Mouse (Mus musculus) lung, embryonic 15.5 days (tissue): ENCODE data around the gene Qdpr. TPM values are rescaled to one million over a fixed set of nuclear protein-coding genes. Genes with fewer than 3 reads are reported as not detected.
A peak's percentile ranks its signal among the peaks of the same experiment; 100 is the strongest.

Source experiments
- ATAC-seq: fragments of 200-750 bp; cut with Nextera tagmentation; 2 replicates; pipeline ENCODE4 v1.8.0; 2017; ENCODE audit warnings: moderate number of reproducible peaks, borderline replicate concordance; ENCODE audit not compliant: low FRiP score, low TSS enrichment; ENCODE audit errors: extremely low read depth
- H3K27ac ChIP-seq: fragments of 300-500 bp; sonication (generic); 2 replicates; pipeline ENCODE4 v1.5.1; 2015; ENCODE audit warnings: moderate library complexity, mild to moderate bottlenecking, inconsistent platforms
- H3K27me3 ChIP-seq: fragments of 300-500 bp; sonication (generic); 2 replicates; pipeline ENCODE4 v1.6.1; 2015; ENCODE audit warnings: inconsistent platforms
- H3K36me3 ChIP-seq: fragments of 300-500 bp; sonication (generic); 2 replicates; pipeline ENCODE4 v1.6.1; 2015; ENCODE audit warnings: inconsistent platforms
- H3K4me1 ChIP-seq: fragments of 300-500 bp; sonication (generic); 2 replicates; pipeline ENCODE4 v1.6.1; 2015; ENCODE audit warnings: inconsistent platforms
- H3K4me2 ChIP-seq: fragments of 300-500 bp; sonication (generic); 2 replicates; pipeline ENCODE4 v1.6.1; 2015; ENCODE audit warnings: inconsistent platforms, mild to moderate bottlenecking, moderate library complexity
- H3K4me3 ChIP-seq: fragments of 300-500 bp; sonication (generic); 2 replicates; pipeline ENCODE4 v1.5.1; 2015; ENCODE audit warnings: mild to moderate bottlenecking, inconsistent platforms
- H3K9ac ChIP-seq: fragments of 300-500 bp; sonication (generic); 2 replicates; pipeline ENCODE4 v1.6.1; 2015; ENCODE audit warnings: inconsistent platforms
- H3K9me3 ChIP-seq: fragments of 300-500 bp; sonication (generic); 2 replicates; pipeline ENCODE4 v1.6.1; 2016; ENCODE audit warnings: inconsistent platforms
- WGBS: fragments of 180-500 bp; shearing (Covaris S2); methylation state at CpG from one replicate; pipeline ENCODE4 v1.1.7; 2015; 5-methylcytosine and 5-hydroxymethylcytosine counted together
- polyA plus RNA-seq: library from polyadenylated mRNA; unstranded; fragments of >200 nt; fragmentation: Nextera tagmentation; extraction: Ambion mirVana; gene quantifications from 2 replicates; pipeline ENCODE4 v1.2.1, GENCODE M21; 2015

Qdpr gene
- polyA plus RNA-seq, 1 experiment from 2014 or later: 136 TPM

- H3K27ac ChIP-seq: no peak overlapping the region
- no peaks in the 10 kb centered on the region for H3K36me3 ChIP-seq
- no peak overlapping the region for H3K4me3 ChIP-seq
- no peak overlapping the region for H3K9ac ChIP-seq
- H3K27me3 ChIP-seq: no peaks in the 10 kb centered on the region
- H3K4me2 ChIP-seq: no peak overlapping the region
- 57% methylated on average over 3 of the region's 3 CpGs for WGBS
- H3K4me1 ChIP-seq: no peaks in the 10 kb centered on the region
- ATAC-seq: no peak
- H3K9me3 ChIP-seq: no peaks in the 10 kb centered on the region
Observed at GRCm38 (mm10) chr5:45482607-45483006, 32.6 kb upstream of the Qdpr start.

- Histone ChIP-seq H3K9ac (no peak overlapping the region), H3K4me2 (no peak overlapping the region), H3K4me3 (no peak overlapping the region), H3K4me1 (peaks cover 7% of the 10 kb centered on the region; the same call in 1 of the 2 replicates), H3K27ac (no peak overlapping the region), H3K27me3 (no peaks in the 10 kb centered on the region), H3K36me3 (no peaks in the 10 kb centered on the region), H3K9me3 (no peaks in the 10 kb centered on the region)
- 76% methylated on average over 2 of the region's 2 CpGs for WGBS
- no peak for ATAC-seq
Observed at GRCm38 (mm10) chr5:45481125-45481524, 31.1 kb upstream of the Qdpr start.

GRCm38 (mm10) chr5:45480066-45480465, 30.0 kb upstream of the Qdpr start:
- Histone ChIP-seq H3K4me3 (no peak overlapping the region), H3K27ac (no peak overlapping the region), H3K4me2 (no peak overlapping the region), H3K4me1 (peaks cover 17% of the 10 kb centered on the region), H3K9me3 (no peaks in the 10 kb centered on the region), H3K9ac (no peak overlapping the region), H3K36me3 (no peaks in the 10 kb centered on the region), H3K27me3 (no peaks in the 10 kb centered on the region)
- ATAC-seq: no peak
- WGBS: 89% methylated on average over 1 of the region's 1 CpGs

- H3K9ac ChIP-seq: no peak overlapping the region
- H3K4me2 ChIP-seq: no peak overlapping the region
- H3K4me3 ChIP-seq: no peak overlapping the region
- no peaks in the 10 kb centered on the region for H3K36me3 ChIP-seq
- no peaks in the 10 kb centered on the region for H3K27me3 ChIP-seq
- 77% methylated on average over 7 of the region's 7 CpGs for WGBS
- H3K4me1 ChIP-seq: peaks cover 28% of the 10 kb centered on the region
- no peak for ATAC-seq
- no peak overlapping the region for H3K27ac ChIP-seq
- H3K9me3 ChIP-seq: no peaks in the 10 kb centered on the region
Observed at GRCm38 (mm10) chr5:45477601-45478000, 27.6 kb upstream of the Qdpr start.

- 30% methylated on average over 6 of the region's 6 CpGs for WGBS
- peak overlapping the region; percentile 71 for H3K27ac ChIP-seq
- H3K36me3 ChIP-seq: no peaks in the 10 kb centered on the region
- H3K27me3 ChIP-seq: no peaks in the 10 kb centered on the region
- no peak overlapping the region for H3K9ac ChIP-seq
- no peaks in the 10 kb centered on the region for H3K9me3 ChIP-seq
- peaks cover 33% of the 10 kb centered on the region for H3K4me1 ChIP-seq
- H3K4me2 ChIP-seq: no peak overlapping the region; the same call in 1 of the 2 replicates
- H3K4me3 ChIP-seq: no peak overlapping the region
- peak; percentile 89 for ATAC-seq
Observed at GRCm38 (mm10) chr5:45476288-45476687, 26.3 kb upstream of the Qdpr start.

- ATAC-seq: peak; percentile 63; the same call in 1 of the 2 replicates
- no peaks in the 10 kb centered on the region for H3K36me3 ChIP-seq
- H3K27ac ChIP-seq: peak overlapping the region; percentile 71
- no peaks in the 10 kb centered on the region for H3K9me3 ChIP-seq
- 60% methylated on average over 5 of the region's 5 CpGs for WGBS
- no peaks in the 10 kb centered on the region for H3K27me3 ChIP-seq
- H3K9ac ChIP-seq: no peak overlapping the region
- H3K4me1 ChIP-seq: peaks cover 33% of the 10 kb centered on the region
- no peak overlapping the region for H3K4me2 ChIP-seq
- H3K4me3 ChIP-seq: no peak overlapping the region
Observed at GRCm38 (mm10) chr5:45475771-45476170, 25.7 kb upstream of the Qdpr start.

- ATAC-seq: no peak
- 62% methylated on average over 3 of the region's 4 CpGs for WGBS
- Histone ChIP-seq H3K4me3 (no peak overlapping the region), H3K4me1 (peaks cover 33% of the 10 kb centered on the region), H3K4me2 (no peak overlapping the region), H3K27ac (no peak overlapping the region), H3K36me3 (no peaks in the 10 kb centered on the region), H3K9ac (no peak overlapping the region), H3K9me3 (no peaks in the 10 kb centered on the region), H3K27me3 (no peaks in the 10 kb centered on the region)
Observed at GRCm38 (mm10) chr5:45474758-45475157, 24.7 kb upstream of the Qdpr start.

- H3K9me3 ChIP-seq: no peaks in the 10 kb centered on the region
- H3K9ac ChIP-seq: no peak overlapping the region
- H3K4me1 ChIP-seq: peaks cover 33% of the 10 kb centered on the region
- no peak overlapping the region for H3K4me2 ChIP-seq
- WGBS: 26% methylated on average over 6 of the region's 6 CpGs
- H3K36me3 ChIP-seq: no peaks in the 10 kb centered on the region
- no peak overlapping the region for H3K27ac ChIP-seq
- no peak overlapping the region for H3K4me3 ChIP-seq
- no peaks in the 10 kb centered on the region for H3K27me3 ChIP-seq
- ATAC-seq: no peak
Observed at GRCm38 (mm10) chr5:45474215-45474614, 24.2 kb upstream of the Qdpr start.

- Histone ChIP-seq H3K36me3 (no peaks in the 10 kb centered on the region), H3K27ac (peak overlapping the region; percentile 60), H3K9ac (no peak overlapping the region), H3K27me3 (no peaks in the 10 kb centered on the region), H3K4me2 (no peak overlapping the region), H3K4me1 (peaks cover 33% of the 10 kb centered on the region), H3K9me3 (no peaks in the 10 kb centered on the region), H3K4me3 (no peak overlapping the region)
- WGBS: 71% methylated on average over 1 of the region's 1 CpGs
- no peak for ATAC-seq
Observed at GRCm38 (mm10) chr5:45473521-45473920, 23.5 kb upstream of the Qdpr start.

- peak; percentile 51; the same call in 1 of the 2 replicates for ATAC-seq
- Histone ChIP-seq H3K27ac (peak overlapping the region; percentile 60), H3K27me3 (no peaks in the 10 kb centered on the region), H3K4me3 (no peak overlapping the region), H3K4me2 (0 out of 2 replicates have a peak overlapping the region, but pooled peaks have one; percentile 21), H3K4me1 (peaks cover 33% of the 10 kb centered on the region), H3K9ac (no peak overlapping the region), H3K9me3 (no peaks in the 10 kb centered on the region), H3K36me3 (no peaks in the 10 kb centered on the region)
- WGBS: 19% methylated on average over 7 of the region's 7 CpGs
Observed at GRCm38 (mm10) chr5:45472880-45473450, 22.9 kb upstream of the Qdpr start.

GRCm38 (mm10) chr5:45454456-45454855, 4.4 kb upstream of the Qdpr start:
- Histone ChIP-seq H3K4me3 (no peak overlapping the region), H3K27me3 (no peaks in the 10 kb centered on the region), H3K27ac (no peak overlapping the region), H3K36me3 (no peaks in the 10 kb centered on the region), H3K9me3 (no peaks in the 10 kb centered on the region), H3K4me1 (no peaks in the 10 kb centered on the region), H3K4me2 (no peak overlapping the region), H3K9ac (no peak overlapping the region)
- 29% methylated on average over 9 of the region's 9 CpGs for WGBS
- ATAC-seq: no peak

GRCm38 (mm10) chr5:45453451-45453850, 3.4 kb upstream of the Qdpr start, which contains the start of gene Clrn2:
Clrn2 (plus strand) TSS chr5:45453751.
- no peak within 1 kb of the TSS for H3K9ac ChIP-seq
- H3K27me3 ChIP-seq: no peaks in the 10 kb centered on the region
- ATAC-seq: no peak
- no peaks in the 10 kb centered on the region for H3K9me3 ChIP-seq
- H3K4me1 ChIP-seq: peaks cover 9% of the 10 kb centered on the region
- H3K4me2 ChIP-seq: no peak within 1 kb of the TSS
- H3K36me3 ChIP-seq: no peaks in the 10 kb centered on the region
- no peak within 1 kb of the TSS for H3K27ac ChIP-seq
- 62% methylated on average over 6 of the region's 6 CpGs for WGBS
- no peak within 1 kb of the TSS for H3K4me3 ChIP-seq
